Mouse (Mus musculus) hindlimb bud, embryonic 11.5 days (tissue): ENCODE data around the gene Sco2.

Experiments
- DNase-seq: peaks from one replicate; pipeline ENCODE4 v3.0.0-alpha.2; 2012; ENCODE audit warnings: low read depth, low spot score; ENCODE audit errors: extremely low spot score

Sco2 gene

GRCm38 (mm10) chr15:89373027-89373761 lies 452 bp downstream of the Sco2 start:
- no peak for DNase-seq

- DNase-seq = no peak
Measured at GRCm38 (mm10) chr15:89372536-89372935, 1.1 kb downstream of the Sco2 start.

DNA sequence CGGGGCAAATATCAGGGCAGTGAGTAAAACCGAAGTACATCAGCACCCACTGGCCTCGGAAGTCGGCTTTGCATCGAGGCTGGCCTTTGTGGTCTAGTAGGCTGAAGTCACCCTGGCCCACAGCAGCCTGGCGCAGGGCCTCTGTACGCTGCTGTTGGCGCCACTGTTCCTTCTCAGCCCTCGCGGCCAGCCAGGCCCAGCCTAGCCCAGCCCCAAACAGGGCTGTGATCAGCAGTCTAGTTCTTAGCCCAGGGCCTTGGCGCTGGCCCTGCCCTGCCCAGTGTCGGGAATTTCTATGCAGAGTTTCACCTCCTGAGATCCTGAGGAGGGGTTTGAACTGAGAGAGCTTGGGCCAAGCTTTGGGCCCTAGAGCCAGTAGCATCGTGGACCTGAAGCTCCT lies 1.6 kb downstream of the Sco2 start:
- DNase-seq = no peak

DNA sequence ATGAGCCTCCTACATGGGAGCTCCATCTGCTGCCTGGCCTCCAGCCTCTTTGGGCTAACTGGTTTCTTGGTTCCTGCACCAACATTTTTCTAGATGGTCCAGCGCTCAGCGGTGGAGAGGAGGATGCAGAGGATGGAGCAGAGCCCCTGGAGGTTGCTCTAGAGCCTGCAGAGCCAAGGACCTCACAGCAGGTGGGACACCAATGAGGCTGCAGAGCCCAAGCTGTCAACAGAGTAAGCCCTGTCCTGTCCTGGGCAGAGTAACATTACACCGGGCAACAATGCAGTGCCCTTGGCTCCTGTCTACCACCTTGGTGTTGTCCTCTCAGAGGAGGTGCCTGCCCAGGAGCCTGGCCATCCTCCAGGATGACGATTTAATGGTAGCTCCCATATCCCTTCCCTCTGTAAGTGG lies 8.5 kb downstream of the Sco2 start:
- DNase-seq = no peak

DNA sequence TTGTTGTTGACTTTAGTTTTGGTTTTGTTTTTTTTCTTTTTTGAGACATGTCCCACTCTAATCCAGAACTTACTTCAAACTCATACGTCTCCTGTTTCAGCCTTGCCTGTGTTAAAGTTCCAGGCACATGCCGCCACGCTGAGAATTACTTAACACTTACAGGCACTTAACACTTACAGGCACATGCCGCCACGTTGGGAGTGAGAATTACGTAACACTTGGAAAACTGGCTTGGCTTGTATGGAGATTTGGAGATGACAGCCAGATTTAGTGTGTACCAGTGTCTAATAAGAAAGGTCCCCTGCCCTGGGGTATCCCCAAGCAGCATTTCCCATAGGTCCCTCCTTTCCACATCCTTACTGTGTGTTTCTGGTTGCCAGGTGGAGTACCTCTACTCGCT lies 10.6 kb downstream of the Sco2 start:
- no peak for DNase-seq

DNA sequence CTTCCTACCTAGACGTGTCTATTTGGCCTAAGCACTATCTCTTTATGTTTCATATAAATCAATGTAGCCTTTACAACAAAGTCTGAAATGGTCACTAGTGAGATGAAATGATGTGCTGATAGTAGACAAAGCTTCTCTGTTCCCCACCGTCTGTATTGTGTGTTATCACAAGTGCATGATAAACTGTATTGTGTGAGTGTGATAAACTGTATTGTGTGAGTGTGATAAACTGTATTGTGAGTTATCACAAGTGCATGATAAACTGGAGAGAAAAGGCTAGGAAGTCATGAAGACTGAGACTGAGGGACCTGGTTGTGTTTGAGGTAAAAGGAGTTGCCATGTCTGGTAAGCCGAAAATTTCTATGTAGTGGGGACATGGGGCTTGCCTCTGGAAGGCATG lies 14.9 kb downstream of the Sco2 start:
- DNase-seq = no peak

DNA sequence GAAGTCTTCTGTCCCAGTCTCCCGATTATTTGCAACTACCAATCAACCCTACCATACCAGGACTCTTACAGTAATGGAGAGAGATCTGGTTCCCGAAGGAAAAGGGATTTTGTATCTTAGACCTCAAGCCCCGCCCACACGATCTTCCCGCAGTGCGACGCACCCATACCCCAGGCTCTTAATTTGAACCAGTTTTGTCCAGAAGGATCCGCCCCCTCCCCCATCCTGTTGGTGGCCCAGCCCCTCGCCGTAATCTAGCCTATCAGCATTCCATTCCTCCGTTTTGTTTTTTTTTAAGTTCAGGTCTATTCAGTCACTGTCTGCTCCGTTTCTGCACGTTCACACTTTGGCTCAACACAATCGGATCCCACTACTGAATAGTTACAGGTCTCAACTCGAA lies 17.3 kb downstream of the Sco2 start:
- DNase-seq = peak; percentile 74

GRCm38 (mm10) chr15:89355241-89356187 lies 18.1 kb downstream of the Sco2 start, which contains the start of the genes Lmf2 and Ncaph2:
Gene Lmf2 (minus strand): TSS chr15:89355659.
Gene Ncaph2 (plus strand): TSS chr15:89355719.
- DNase-seq = peak; percentile 69

- DNase-seq = no peak
Measured at GRCm38 (mm10) chr15:89354455-89354854, 19.2 kb downstream of the Sco2 start.

GRCm38 (mm10) chr15:89353837-89354236 lies 19.8 kb downstream of the Sco2 start:
- DNase-seq = no peak

GRCm38 (mm10) chr15:89352795-89353194 lies 20.9 kb downstream of the Sco2 start:
- DNase-seq = no peak

GRCm38 (mm10) chr15:89352054-89352453 lies 21.6 kb downstream of the Sco2 start:
- DNase-seq = no peak

GRCm38 (mm10) chr15:89351302-89351701 lies 22.3 kb downstream of the Sco2 start:
- no peak for DNase-seq

- DNase-seq = no peak
Measured at GRCm38 (mm10) chr15:89350447-89350846, 23.2 kb downstream of the Sco2 start.

DNA sequence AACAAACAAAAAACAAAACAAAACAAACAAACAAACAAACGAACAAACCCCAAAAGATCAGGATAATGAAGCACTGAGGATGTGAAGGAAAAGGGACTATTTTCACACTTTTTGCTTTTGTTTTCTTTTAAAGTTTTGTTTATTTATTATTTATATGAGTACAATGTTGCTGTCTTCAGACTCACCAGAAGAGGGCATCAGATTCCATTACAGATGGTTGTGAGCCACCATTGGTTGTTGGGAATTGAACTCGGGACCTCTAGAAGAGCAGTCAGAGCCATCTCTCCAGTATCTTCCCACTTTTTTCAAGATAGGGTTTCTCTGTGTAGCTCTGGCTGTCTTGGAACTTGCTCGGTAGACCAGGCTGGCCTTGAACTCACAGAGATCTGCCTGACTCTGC lies 30.3 kb downstream of the Sco2 start:
- DNase-seq = no peak

DNA sequence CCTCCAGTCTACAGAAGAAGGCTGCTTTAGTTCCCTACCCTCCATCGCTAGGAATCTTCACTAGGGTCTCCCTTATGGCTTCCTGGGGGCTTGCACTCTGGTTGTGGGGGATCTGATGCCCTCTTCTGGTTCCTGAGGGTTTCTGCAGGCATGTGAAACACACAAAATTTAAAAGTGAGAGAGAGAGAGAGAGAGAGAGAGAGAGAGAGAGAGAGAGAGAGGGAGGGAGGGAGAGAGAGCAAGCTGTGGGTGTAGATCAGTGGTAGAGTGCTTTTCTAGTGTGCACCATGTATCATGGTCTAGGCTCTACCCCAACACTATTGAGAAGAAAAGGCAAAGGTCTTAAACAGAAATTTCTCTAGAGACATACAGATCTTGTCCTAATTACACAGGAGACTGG lies 32.0 kb downstream of the Sco2 start:
- no peak for DNase-seq

DNA sequence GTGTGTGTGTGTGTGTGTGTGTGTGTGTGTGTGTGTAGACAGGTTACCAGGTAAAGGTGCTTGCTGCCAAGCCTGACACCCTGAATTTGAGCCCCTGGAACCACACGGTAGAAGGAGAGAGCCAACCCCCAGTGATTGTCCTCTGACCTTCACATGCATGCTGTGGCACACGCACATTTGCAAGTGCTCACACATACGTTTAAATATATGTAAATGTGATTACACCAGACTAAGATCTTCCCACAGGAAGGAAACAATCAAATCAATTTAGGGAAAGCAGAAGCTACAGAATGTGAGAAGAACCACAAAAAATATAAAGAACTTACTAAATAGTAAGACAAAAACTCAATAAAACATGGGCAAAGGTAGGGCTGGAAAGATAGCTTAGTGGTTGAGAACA lies 33.5 kb downstream of the Sco2 start:
- no peak for DNase-seq

DNA sequence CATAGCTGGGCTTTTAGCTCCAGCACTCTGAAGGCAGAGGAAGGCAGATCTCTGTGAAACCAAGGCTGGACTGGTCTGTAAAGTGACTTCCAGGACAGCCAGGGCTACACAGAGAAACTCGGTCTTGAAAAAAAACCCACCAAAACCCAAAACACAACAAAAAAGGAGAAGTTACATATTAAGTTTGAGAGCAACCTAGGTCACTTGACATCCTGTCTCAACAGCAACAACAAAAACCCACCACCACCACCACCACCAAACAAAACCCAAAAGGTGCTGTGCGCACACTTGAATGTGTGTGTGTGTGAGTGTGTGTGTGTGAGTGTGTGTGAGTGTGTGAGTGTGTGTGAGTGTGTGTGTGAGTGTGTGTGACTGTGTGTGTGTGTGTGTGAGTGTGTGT lies 34.0 kb downstream of the Sco2 start:
- no peak for DNase-seq

DNA sequence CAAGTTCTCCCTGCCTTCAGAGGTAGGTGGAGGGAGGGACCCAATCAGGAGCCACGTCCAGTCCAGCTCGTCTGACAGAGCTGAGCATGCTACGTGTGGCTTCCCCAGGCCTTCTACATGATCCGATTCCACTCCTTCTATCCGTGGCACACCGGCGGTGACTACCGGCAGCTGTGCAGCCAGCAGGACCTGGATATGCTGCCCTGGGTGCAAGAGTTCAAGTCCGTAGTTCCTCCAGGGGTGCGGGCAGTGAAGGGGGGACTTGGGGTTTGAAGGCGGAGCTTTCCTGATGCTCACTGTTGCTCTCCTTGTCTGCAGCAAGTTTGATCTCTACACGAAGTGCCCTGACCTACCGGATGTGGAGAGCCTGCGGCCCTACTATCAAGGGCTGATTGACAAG lies 37.2 kb downstream of the Sco2 start:
- no peak for DNase-seq

DNA sequence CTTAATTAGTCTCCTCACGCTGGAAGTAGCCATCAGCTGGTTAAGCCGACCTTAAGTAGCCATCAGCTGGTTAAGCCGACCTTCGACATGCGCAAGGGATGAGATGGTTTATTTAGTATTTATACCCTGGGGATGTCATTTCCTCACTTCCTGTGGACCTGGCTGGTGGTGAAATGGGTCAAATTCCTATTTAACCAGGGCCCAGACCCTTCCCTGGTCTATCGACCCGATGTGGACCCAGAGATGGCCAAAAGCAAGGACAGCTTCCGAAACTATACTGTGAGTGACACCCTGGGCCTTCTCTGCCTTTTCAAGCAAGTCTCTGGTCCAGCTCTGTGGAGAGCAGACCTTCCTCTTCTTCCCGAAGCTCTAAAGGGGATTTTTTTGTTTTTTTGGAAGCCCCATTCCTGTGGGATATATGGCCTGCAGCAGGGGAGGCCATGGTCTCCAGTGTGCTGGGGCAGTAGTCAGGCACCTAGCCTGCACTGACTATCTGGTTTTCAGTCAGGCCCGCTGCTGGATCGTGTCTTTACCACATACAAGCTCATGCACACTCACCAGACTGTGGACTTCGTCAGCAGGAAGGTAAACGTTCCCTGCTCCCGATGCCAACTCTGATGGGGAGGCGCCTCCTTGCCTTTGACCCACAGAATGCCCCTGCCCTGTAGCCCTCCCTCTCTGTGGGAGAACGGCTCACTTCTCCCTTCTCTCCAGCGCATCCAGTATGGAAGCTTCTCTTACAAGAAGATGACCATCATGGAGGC lies 38.7 kb downstream of the Sco2 start:
- DNase-seq = no peak

DNA sequence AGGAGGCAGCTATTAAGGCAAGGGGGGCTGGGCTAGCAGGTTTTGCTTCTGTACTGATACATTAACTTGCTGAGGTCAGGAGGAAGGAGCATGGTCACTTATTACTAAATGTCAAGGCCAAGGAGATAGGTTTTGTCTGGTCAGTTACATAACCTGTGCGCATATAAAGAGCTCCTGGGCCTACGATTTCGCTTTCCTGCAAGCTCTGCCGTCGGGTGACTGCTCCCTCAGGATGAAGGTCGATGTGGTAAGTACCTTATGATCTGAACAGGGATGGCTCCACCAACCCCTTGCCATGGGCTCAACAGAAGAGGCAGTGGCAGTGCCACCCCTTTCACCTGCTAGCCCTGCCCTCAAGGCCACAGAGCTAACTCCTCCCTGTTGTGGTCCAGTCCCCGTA lies 39.4 kb downstream of the Sco2 start, which contains the start of gene Miox:
TSS of gene Miox (plus strand) at position 128 of the 400 bp plus-strand sequence.
- DNase-seq = no peak
